ENCODE assay signal across 13 mouse cellular contexts in the genomic region with DNA sequence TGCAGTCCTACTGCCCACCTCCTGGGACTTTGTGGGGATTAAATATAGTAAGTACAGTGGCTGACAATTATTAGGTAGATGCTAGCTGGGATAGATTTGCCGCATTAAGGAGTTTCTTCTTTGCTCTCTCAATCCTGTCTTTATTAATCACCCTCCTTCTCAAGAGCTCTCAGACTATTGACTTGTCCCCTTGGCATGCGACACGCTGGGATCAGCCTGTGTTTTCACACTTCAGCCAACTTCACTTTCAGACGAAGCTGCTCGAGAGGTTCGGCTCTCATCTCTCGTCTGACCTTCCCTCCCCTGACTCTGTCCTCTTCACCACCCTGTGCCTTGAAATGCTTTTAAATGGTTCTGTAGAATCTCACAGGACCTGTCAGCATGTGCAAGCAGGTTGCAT.
"Had no signal": no experiment of that assay in that cellular context is flagged by ENCODE, and none has a peak within 500 bp of the region (broad histone marks: within the 10 kb centered on the region; RNA-seq: fewer than 3 reads in every experiment).

No protein-coding gene starts in this region.

- H3K4me2 ChIP-seq: kidney, embryonic 15.5 days; liver, embryonic 11.5 days; liver, embryonic 15.5 days; midbrain, embryonic 12.5 days had no signal

- H3K4me3 ChIP-seq: kidney, embryonic 15.5 days; left cerebral cortex, adult 2 months; limb, embryonic 10.5 days; liver, embryonic 15.5 days; megakaryocyte, embryonic 14.5 days; midbrain, embryonic 12.5 days had no signal

- H3K9ac ChIP-seq: kidney, embryonic 15.5 days; liver, embryonic 15.5 days; midbrain, embryonic 12.5 days had no signal

- H3K27me3 ChIP-seq: kidney, embryonic 15.5 days; liver, embryonic 15.5 days; midbrain, embryonic 12.5 days had no signal

- H3K36me3 ChIP-seq: kidney, embryonic 15.5 days; limb, embryonic 10.5 days; liver, embryonic 15.5 days; midbrain, embryonic 12.5 days had no signal

- H3K9me3 ChIP-seq: kidney, embryonic 15.5 days; limb, embryonic 10.5 days; liver, embryonic 15.5 days; midbrain, embryonic 12.5 days had no signal

- H3K27ac ChIP-seq: kidney, embryonic 15.5 days; left cerebral cortex, adult 2 months; limb, embryonic 10.5 days; liver, embryonic 15.5 days; macrophage; midbrain, embryonic 12.5 days had no signal

- H3K4me1 ChIP-seq: kidney, embryonic 15.5 days; limb, embryonic 10.5 days; liver, embryonic 15.5 days; midbrain, embryonic 12.5 days had no signal

- DNase-seq: kidney, adult 18-20 months; kidney, postnatal 14 days; right cerebral cortex, adult 18-20 months; right cerebral cortex, postnatal 25 days; thymus, postnatal 4 days had no signal
